Comparison of ENCODE assay signal across 9 mouse cellular contexts in the genomic region with DNA sequence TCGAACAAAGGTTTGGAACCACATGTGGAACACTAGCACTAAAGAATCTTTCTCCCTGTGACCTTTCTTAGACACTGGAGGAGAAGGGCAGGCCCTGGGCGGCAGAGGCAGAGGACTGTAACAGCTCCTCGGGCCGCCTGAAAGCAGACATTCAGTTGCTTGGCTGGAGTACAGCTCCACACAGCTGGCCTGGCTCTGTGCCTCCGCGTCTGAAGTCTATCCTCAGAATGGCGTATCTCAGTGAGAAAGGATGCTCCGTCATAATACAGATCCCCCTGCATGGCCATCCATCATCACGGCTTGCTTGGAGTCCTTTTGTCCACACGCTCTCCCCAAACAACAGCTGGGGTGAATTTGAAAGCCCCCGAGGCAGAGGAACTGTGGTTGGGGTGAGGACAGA. TPM values are rescaled to one million over a fixed set of nuclear protein-coding genes. Genes with fewer than 3 reads are reported as not detected.
A peak's percentile ranks its signal among the peaks of the same experiment; 100 is the strongest.
DNase-seq lines count a peak whose midpoint lies in the region; ATAC-seq lines count a peak whose summit lies in the region.
"Had no signal": no experiment of that assay in that cellular context is flagged by ENCODE, and none has a peak within 500 bp of the region (broad histone marks: within the 10 kb centered on the region; RNA-seq: fewer than 3 reads in every experiment).

No protein-coding gene starts in this region.

- H3K27ac ChIP-seq in intestine, embryonic 16.5 days (ENCODE audit: low read length) = peak overlapping the region; percentile 9; the same call in 1 of the 2 replicates
- no peak overlapping the region for H3K27ac ChIP-seq in neural tube, embryonic 12.5 days
- H3K27ac ChIP-seq: heart, embryonic 13.5 days had no signal

- no peak overlapping the region for H3K4me3 ChIP-seq in intestine, embryonic 16.5 days (ENCODE audit: low read length)
- no peak overlapping the region for H3K4me3 ChIP-seq in neural tube, embryonic 12.5 days
- H3K4me3 ChIP-seq: heart, embryonic 13.5 days had no signal

- H3K4me2 ChIP-seq in intestine, embryonic 16.5 days (ENCODE audit: low read depth, low read length) = no peak overlapping the region
- no peak overlapping the region for H3K4me2 ChIP-seq in neural tube, embryonic 12.5 days (replicated peaks)
- H3K4me2 ChIP-seq: heart, embryonic 13.5 days had no signal

- peak; percentile 74 for DNase-seq in adrenal gland, postnatal 10 days
- DNase-seq in embryo, embryonic 11 days = peak; percentile 48
- DNase-seq in gastrocnemius, postnatal 14 days = peak; percentile 89
- peak; percentile 81 to 87 for DNase-seq in left cerebral cortex, postnatal 10 days (ENCODE audit: extremely low spot score in 1 of 2, low spot score in 2 of 2)

- no peaks in the 10 kb centered on the region for H3K27me3 ChIP-seq in intestine, embryonic 16.5 days (replicated peaks; ENCODE audit: control insufficient read depth, insufficient read depth, low read length)
- H3K27me3 ChIP-seq in neural tube, embryonic 12.5 days (replicated peaks) = no peaks in the 10 kb centered on the region

- intact Hi-C loops in gastrocnemius, postnatal 14 days (cut with DNase I; ENCODE audit: low total_unique reads) = no loop called here
- intact Hi-C loops in left cerebral cortex, postnatal 10 days (cut with DNase I) = no loop called here

- WGBS in intestine, embryonic 16.5 days = 45% methylated on average over 11 of the region's 11 CpGs
- 35% methylated on average over 11 of the region's 11 CpGs for WGBS in neural tube, embryonic 12.5 days

- no peaks in the 10 kb centered on the region for H3K9me3 ChIP-seq in intestine, embryonic 16.5 days (ENCODE audit: control insufficient read depth, low read length)
- H3K9me3 ChIP-seq in neural tube, embryonic 12.5 days = no peaks in the 10 kb centered on the region
- H3K9me3 ChIP-seq: heart, embryonic 13.5 days had no signal

- H3K36me3 ChIP-seq in intestine, embryonic 16.5 days (ENCODE audit: control insufficient read depth, insufficient read depth, low read length) = no peaks in the 10 kb centered on the region
- H3K36me3 ChIP-seq in neural tube, embryonic 12.5 days = no peaks in the 10 kb centered on the region
- H3K36me3 ChIP-seq: heart, embryonic 13.5 days had no signal

- peaks cover 5% of the 10 kb centered on the region; the same call in 1 of the 2 replicates for H3K4me1 ChIP-seq in intestine, embryonic 16.5 days (ENCODE audit: control insufficient read depth, insufficient read depth, low read length)
- H3K4me1 ChIP-seq in neural tube, embryonic 12.5 days = peaks cover 24% of the 10 kb centered on the region

- ATAC-seq in intestine, embryonic 16.5 days = peak; percentile 82
- ATAC-seq in neural tube, embryonic 12.5 days (ENCODE audit: low FRiP score, low read depth) = 0 out of 2 replicates have a peak, but pooled peaks have one; percentile 15
- ATAC-seq in activated CD4-positive, CD25-positive, alpha-beta regulatory T cell, adult 4 months = no peak
- ATAC-seq in megakaryocyte-erythroid progenitor cell, adult 5-6 weeks (replicated peaks; ENCODE audit: low FRiP score, low TSS enrichment, poor library complexity, severe bottlenecking) = no peak

- no peak overlapping the region for H3K9ac ChIP-seq in intestine, embryonic 16.5 days (ENCODE audit: low read depth, low read length)
- no peak overlapping the region for H3K9ac ChIP-seq in neural tube, embryonic 12.5 days
- H3K9ac ChIP-seq: heart, embryonic 13.5 days had no signal

RNA-seq across cellular contexts. Expression of a gene that starts 41.0 kb away (rescaled TPM):
- total RNA-seq in adrenal gland, postnatal 10 days (2021) = not detected
- total RNA-seq in gastrocnemius, postnatal 14 days (2021) = not detected
- not detected in 2 replicates for polyA plus RNA-seq in intestine, embryonic 16.5 days (2015; fragmentation: Nextera tagmentation; extraction: Ambion mirVana)
- total RNA-seq in left cerebral cortex, postnatal 10 days (2021) = not detected
- polyA plus RNA-seq in neural tube, embryonic 12.5 days (2016; fragmentation: Nextera tagmentation; extraction: Ambion mirVana) = not detected in 2 replicates
- polyA plus RNA-seq in activated CD4-positive, CD25-positive, alpha-beta regulatory T cell, adult 4 months (2017; shearing (Covaris generic)) = under 1 TPM in 1 of 2 experiments, not detected in 1; 0.12 TPM
- total RNA-seq in megakaryocyte-erythroid progenitor cell, adult 5-6 weeks (2014; fragmentation: Nextera tagmentation) = not detected in 2 replicates
- total RNA-seq in megakaryocyte-erythroid progenitor cell, adult 5-6 weeks (2017) = not detected in 2 replicates
- polyA plus RNA-seq: heart, embryonic 13.5 days had no signal

Comparison
In these comparisons a context has a peak if more than half of its experiments do, and no peak if none do; other contexts are left out.
1. ATAC-seq: peak in intestine, embryonic 16.5 days (single experiment) and neural tube, embryonic 12.5 days (single experiment); none in activated CD4-positive, CD25-positive, alpha-beta regulatory T cell, adult 4 months (single experiment) and megakaryocyte-erythroid progenitor cell, adult 5-6 weeks (single experiment).
2. Peak in every context shown above with its lines, with median percentiles within 50 percentile points of each other: DNase-seq.